Mouse (Mus musculus): ENCODE measurements around the gene Zfp462. TPM values are rescaled to one million over a fixed set of nuclear protein-coding genes. Genes with fewer than 3 reads are reported as not detected.

Gene Zfp462
- total and polyA plus RNA-seq, 3 experiments: 5.0 to 7.6 (median 7.5) TPM

DNA sequence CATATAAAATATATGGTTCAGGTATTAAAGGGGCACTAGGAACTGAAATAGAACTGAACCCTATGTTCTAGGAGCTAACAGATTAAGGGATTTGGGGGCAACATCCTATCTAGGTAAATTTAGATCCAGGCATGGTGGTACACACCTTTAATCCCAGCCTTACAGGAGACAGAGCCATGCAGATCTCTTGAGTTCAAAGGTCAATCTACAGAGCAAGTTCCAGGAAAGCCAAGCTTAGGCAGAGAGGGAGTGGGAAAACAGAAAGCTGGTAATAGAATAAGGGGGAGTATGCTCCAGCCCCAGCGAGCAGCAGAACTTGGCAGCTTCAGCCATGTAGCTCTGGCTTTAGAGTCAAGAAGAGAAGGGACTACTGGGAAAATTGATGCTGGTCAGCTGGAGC is 50.4 kb downstream of the Zfp462 start:
- WGBS: 29% methylated on average over 1 of the region's 1 CpGs
- Histone ChIP-seq H3K4me3 (no peak overlapping the region), H3K27ac (no peak overlapping the region), H3K36me3 (ENCODE audit: control insufficient read depth, insufficient read depth, low read length) (peaks cover under 1% of the 10 kb centered on the region; the same call in 1 of the 2 replicates), H3K79me2 (replicated peaks; ENCODE audit: control insufficient read depth, insufficient read depth, low read length) (no peaks in the 10 kb centered on the region), H3K9ac (ENCODE audit: low read depth, low read length) (no peak overlapping the region), H3K4me1 (ENCODE audit: control insufficient read depth, insufficient read depth, low read length) (peaks cover 2% of the 10 kb centered on the region; the same call in 1 of the 2 replicates), H3K27me3 (ENCODE audit: control insufficient read depth, insufficient read depth, low read length) (no peaks in the 10 kb centered on the region)
- TF ChIP-seq POLR2A (IDR thresholded peaks at IDR 0.05; ENCODE audit: insufficient read depth, low read depth, low read length) (no peak), CTCF (IDR thresholded peaks at IDR 0.05) (no peak), EP300 (IDR thresholded peaks at IDR 0.05; ENCODE audit: insufficient read depth, low read depth, low read length) (no peak)
- intact Hi-C loops (cut with DNase I): no loop called here
- no peak for DNase-seq

DNA sequence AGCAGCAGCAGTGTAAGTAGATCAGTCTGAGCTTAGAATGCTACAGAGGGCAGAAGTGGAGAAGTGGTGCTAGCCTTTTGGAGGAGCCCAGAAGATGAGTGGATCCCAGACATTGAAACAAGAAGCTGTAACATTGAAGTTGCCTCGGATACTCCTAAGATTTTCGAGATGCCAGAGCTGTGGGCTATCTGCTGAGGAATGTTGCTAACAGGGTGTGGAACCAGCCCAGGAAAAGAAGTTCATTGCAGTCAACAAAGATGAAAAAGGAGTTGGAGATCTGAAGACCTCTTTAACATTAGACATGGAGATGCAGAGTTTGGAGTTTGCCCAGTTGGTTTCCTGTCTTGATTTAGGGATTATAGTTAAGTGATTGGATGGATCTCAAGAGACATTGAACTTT is 51.2 kb downstream of the Zfp462 start:
- no peak for TF ChIP-seq POLR2A (IDR thresholded peaks at IDR 0.05; ENCODE audit: insufficient read depth, low read depth, low read length)
- TF ChIP-seq EP300 (IDR thresholded peaks at IDR 0.05; ENCODE audit: insufficient read depth, low read depth, low read length): no peak
- no peak for TF ChIP-seq CTCF (IDR thresholded peaks at IDR 0.05)
- WGBS: 43% methylated on average over 2 of the region's 2 CpGs
- DNase-seq: no peak

DNA sequence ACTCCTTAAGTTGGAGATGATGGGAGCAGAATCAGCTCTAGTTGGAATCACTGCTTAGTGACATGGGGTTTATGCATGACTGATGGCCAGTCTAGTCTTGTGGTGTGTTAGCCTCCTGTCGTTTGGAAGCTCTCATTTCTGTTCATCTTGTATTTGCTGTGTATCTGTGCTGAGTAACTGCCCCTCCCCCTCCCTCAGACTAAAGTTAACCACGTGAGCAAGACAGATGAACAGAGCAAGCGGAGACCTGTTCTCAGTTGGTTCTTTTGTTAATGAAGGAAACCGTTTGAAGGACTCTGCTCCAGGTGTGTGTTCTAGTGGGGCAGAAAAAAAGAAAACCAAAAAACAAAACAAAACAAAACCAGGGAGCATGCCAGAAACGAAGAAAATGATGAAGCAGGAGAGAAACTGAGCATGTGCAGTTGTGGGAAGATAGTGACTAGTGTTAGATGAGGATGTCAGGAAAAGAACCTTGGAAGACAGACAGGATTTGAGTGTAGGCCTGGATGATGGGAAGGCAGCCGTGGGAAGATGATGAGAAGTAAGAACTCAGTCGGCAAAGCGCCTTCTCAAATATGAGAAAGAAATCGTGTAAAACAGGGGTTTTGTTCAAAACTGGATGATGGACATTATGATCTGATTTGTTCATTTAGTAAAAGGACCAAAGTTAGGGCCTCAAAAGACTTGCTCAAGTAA is 53.4 kb downstream of the Zfp462 start:
- no peak for DNase-seq
- Histone ChIP-seq H3K79me2 (replicated peaks; ENCODE audit: control insufficient read depth, insufficient read depth, low read length) (no peaks in the 10 kb centered on the region), H3K27ac (no peak overlapping the region), H3K9ac (ENCODE audit: low read depth, low read length) (no peak overlapping the region), H3K36me3 (ENCODE audit: control insufficient read depth, insufficient read depth, low read length) (peaks cover 19% of the 10 kb centered on the region), H3K4me3 (no peak overlapping the region), H3K27me3 (ENCODE audit: control insufficient read depth, insufficient read depth, low read length) (no peaks in the 10 kb centered on the region), H3K4me1 (ENCODE audit: control insufficient read depth, insufficient read depth, low read length) (peaks cover 17% of the 10 kb centered on the region)
- TF ChIP-seq CTCF (IDR thresholded peaks at IDR 0.05): no peak
- TF ChIP-seq EP300 (IDR thresholded peaks at IDR 0.05; ENCODE audit: insufficient read depth, low read depth, low read length): no peak
- TF ChIP-seq POLR2A (IDR thresholded peaks at IDR 0.05; ENCODE audit: insufficient read depth, low read depth, low read length): no peak
- intact Hi-C loops (cut with DNase I): no loop called here
- WGBS: 89% methylated on average over 9 of the region's 9 CpGs

More for the DNA sequence above, 51.2 kb downstream of the Zfp462 start:
- intact Hi-C loops (cut with DNase I): no loop called here
- Histone ChIP-seq H3K9ac (ENCODE audit: low read depth, low read length) (no peak overlapping the region), H3K79me2 (replicated peaks; ENCODE audit: control insufficient read depth, insufficient read depth, low read length) (no peaks in the 10 kb centered on the region), H3K4me3 (no peak overlapping the region), H3K36me3 (ENCODE audit: control insufficient read depth, insufficient read depth, low read length) (peaks cover 6% of the 10 kb centered on the region), H3K27me3 (ENCODE audit: control insufficient read depth, insufficient read depth, low read length) (no peaks in the 10 kb centered on the region), H3K27ac (no peak overlapping the region), H3K4me1 (ENCODE audit: control insufficient read depth, insufficient read depth, low read length) (peaks cover 2% of the 10 kb centered on the region)

DNA sequence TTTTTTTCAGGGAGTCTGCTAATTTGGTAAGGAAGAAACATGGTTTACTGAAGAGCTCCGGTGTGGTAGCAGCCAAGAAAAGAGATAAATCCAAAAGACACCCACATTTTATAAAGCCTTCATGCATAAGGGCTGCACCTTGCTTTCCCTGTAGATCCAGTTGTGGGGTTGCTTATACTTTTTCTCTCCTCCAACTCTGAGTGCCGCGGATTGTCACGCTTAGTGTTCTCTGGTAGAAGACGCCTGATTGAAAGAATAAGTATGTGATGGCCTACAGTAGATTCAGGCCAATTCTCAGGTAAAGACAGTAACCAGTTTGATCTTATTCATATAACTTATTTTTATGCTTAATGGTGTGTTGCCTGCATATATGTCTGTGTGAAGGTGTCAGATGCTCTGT is 54.7 kb downstream of the Zfp462 start:
- no peak for DNase-seq
- Histone ChIP-seq H3K4me3 (no peak overlapping the region), H3K27me3 (ENCODE audit: control insufficient read depth, insufficient read depth, low read length) (no peaks in the 10 kb centered on the region), H3K36me3 (ENCODE audit: control insufficient read depth, insufficient read depth, low read length) (peaks cover 27% of the 10 kb centered on the region), H3K27ac (no peak overlapping the region), H3K79me2 (replicated peaks; ENCODE audit: control insufficient read depth, insufficient read depth, low read length) (no peaks in the 10 kb centered on the region), H3K9ac (ENCODE audit: low read depth, low read length) (no peak overlapping the region), H3K4me1 (ENCODE audit: control insufficient read depth, insufficient read depth, low read length) (peaks cover 21% of the 10 kb centered on the region)
- TF ChIP-seq CTCF (IDR thresholded peaks at IDR 0.05): no peak
- no peak for TF ChIP-seq EP300 (IDR thresholded peaks at IDR 0.05; ENCODE audit: insufficient read depth, low read depth, low read length)
- no peak for TF ChIP-seq POLR2A (IDR thresholded peaks at IDR 0.05; ENCODE audit: insufficient read depth, low read depth, low read length)
- WGBS: 99% methylated on average over 5 of the region's 5 CpGs
- intact Hi-C loops (cut with DNase I): no loop called here

DNA sequence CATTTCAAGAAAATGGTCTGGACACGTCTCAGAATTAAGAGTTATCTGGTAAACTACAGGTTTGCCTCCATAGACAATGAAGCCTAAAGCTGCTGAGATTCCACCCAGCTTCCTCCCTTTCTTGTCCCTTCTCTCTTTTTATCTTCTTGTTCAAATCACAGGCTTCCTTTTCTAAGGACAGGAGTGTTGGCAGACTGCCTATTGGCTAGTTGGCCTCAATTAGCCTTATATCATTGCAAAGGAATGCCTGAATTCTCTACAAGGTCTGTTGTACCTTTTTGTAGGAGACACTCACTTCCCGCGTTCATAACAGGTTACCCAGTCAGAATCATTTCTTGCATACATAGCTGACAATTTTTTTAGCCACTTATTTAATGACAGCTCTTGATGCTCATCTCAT is 56.5 kb downstream of the Zfp462 start:
- H3K27ac ChIP-seq: no peak overlapping the region; the same call in 1 of the 2 replicates
- no peak overlapping the region for H3K4me3 ChIP-seq
- peak in 1 of 2 experiments; percentile 31 for DNase-seq
- H3K4me1 ChIP-seq (ENCODE audit: control insufficient read depth, insufficient read depth, low read length): peaks cover 30% of the 10 kb centered on the region
- no peak for TF ChIP-seq POLR2A (IDR thresholded peaks at IDR 0.05; ENCODE audit: insufficient read depth, low read depth, low read length)
- no peak for TF ChIP-seq CTCF (IDR thresholded peaks at IDR 0.05)
- TF ChIP-seq EP300 (IDR thresholded peaks at IDR 0.05; ENCODE audit: insufficient read depth, low read depth, low read length): no peak
- H3K36me3 ChIP-seq (ENCODE audit: control insufficient read depth, insufficient read depth, low read length): peaks cover 33% of the 10 kb centered on the region
- no peaks in the 10 kb centered on the region for H3K27me3 ChIP-seq (ENCODE audit: control insufficient read depth, insufficient read depth, low read length)
- 27% methylated on average over 3 of the region's 3 CpGs for WGBS
- H3K9ac ChIP-seq (ENCODE audit: low read depth, low read length): no peak overlapping the region
- H3K79me2 ChIP-seq (replicated peaks; ENCODE audit: control insufficient read depth, insufficient read depth, low read length): no peaks in the 10 kb centered on the region
- intact Hi-C loops (cut with DNase I): loop anchor here (2.0 to 5.0 kb wide), 2 partner anchors 21 to 34 kb away; no protein-coding TSS in a partner anchor

DNA sequence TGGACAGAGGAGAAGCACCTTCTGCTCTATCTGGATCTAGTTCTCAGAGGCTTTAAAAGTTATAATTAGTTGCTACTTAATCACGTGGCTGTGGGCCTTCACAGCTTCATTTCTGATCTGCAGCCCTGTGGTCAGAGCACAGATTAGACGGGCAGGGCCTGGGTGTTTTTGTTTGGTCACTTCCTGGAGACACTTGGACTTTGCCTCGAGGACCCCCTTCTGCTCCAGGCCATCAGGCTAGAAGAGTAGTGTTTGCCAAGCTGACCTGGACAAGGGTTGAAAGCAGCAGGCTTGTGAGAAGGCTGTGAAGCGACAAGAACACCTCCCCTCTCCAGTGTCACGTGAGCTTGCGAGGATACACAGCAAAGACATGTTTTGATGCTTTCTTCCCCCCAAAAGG is 58.3 kb downstream of the Zfp462 start:
- WGBS: 33% methylated on average over 6 of the region's 6 CpGs
- intact Hi-C loops (cut with DNase I): loop anchor here (5.0 kb wide), 1 partner anchor 36 kb away; no protein-coding TSS in a partner anchor
- Histone ChIP-seq H3K79me2 (replicated peaks; ENCODE audit: control insufficient read depth, insufficient read depth, low read length) (no peaks in the 10 kb centered on the region), H3K9ac (ENCODE audit: low read depth, low read length) (no peak overlapping the region), H3K27me3 (ENCODE audit: control insufficient read depth, insufficient read depth, low read length) (no peaks in the 10 kb centered on the region), H3K4me1 (ENCODE audit: control insufficient read depth, insufficient read depth, low read length) (peaks cover 28% of the 10 kb centered on the region), H3K36me3 (ENCODE audit: control insufficient read depth, insufficient read depth, low read length) (peaks cover 33% of the 10 kb centered on the region), H3K4me3 (no peak overlapping the region), H3K27ac (peak overlapping the region; percentile 4)
- DNase-seq: peak in 1 of 2 experiments; percentile 24
- TF ChIP-seq EP300 (IDR thresholded peaks at IDR 0.05; ENCODE audit: insufficient read depth, low read depth, low read length) (no peak), POLR2A (IDR thresholded peaks at IDR 0.05; ENCODE audit: insufficient read depth, low read depth, low read length) (no peak), CTCF (IDR thresholded peaks at IDR 0.05) (no peak)
